Mouse (Mus musculus) yolk sac, embryonic 10.5 days (tissue): ENCODE data around the gene Mgat4e.
"Not testable (repeated sequence)": the region's sequence is repeated elsewhere in the genome, so short reads cannot be mapped to it uniquely, and the experiment has no call there.

Experiments
- DNase-seq: peaks from one replicate; pipeline ENCODE4 v3.0.0-alpha.2; 2017; ENCODE audit warnings: low spot score

Gene Mgat4e

DNA sequence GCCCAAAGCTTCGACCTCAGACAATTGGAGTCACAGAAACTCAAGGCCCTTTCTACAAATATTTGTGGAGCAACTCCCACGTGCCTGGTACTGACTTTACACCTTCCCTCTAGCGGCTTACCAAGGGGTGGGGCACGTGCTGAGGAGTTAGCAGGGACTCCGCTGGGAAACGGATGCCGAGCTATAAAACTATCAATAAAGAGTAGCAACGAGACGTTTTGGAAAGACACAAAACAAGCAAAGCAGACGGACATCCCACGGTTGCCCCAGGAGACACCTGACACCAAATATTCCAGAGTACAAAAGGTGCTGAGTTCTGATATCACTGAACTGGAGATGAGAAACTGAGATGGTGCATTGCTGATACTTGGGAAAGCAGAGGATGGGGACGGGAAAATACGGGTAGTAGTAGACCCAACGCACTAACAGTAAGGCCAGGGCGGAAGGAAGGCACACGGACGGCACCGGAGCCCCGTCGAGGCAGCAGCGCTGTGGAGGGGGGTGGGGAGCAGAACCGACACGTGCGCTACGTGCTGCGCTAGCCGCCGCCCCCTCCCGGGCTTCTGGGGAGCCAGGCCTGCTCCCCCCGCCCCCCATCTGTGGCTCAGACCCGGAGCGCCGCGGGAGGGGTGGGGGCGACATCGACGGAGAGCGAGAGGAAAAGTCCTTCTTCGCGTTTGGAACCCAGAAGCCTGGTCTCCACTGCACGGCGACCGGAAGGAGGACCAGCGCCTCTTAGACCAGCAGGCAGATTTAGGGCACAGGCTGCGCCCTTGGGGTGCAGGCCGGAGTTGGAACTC, 6.6 kb upstream of the Mgat4e start:
- peak; percentile 40 for DNase-seq

DNA sequence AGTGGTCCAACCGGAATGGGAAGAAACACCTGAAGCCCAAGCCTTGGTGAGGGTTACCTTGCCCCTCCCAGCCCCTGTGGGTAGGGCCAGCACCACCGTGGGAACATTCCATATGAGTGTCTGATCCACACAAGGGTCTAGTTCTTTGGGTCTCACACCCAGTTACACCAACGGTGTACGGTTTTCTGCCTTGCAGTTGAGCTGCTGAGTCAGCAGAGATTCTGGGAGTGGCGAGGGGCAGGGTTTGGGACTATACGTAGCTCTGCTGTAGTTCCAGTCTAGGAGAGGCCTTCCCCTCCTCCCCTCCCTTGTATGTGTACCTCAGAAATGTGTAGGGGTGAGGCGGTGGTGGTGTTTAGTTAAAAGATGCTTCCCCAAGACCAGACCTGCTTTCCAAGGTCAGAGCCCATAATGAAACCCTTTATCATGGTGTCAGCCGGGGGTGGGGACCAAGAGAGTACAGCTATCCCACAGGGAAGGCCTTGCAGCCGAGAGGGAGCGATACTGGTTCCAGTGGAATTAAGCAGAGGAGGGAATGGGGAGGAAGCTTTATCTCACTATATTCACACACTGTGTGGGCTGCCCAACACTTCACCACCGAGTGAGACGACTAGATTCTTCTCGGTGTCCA, 5.9 kb upstream of the Mgat4e start:
- no peak for DNase-seq

GRCm38 (mm10) chr1:134552396-134552795, 2.9 kb upstream of the Mgat4e start:
- DNase-seq: no peak

- DNase-seq: no peak
Measured at GRCm38 (mm10) chr1:134551869-134552268, 2.4 kb upstream of the Mgat4e start.

GRCm38 (mm10) chr1:134548231-134548630, 1.3 kb downstream of the Mgat4e start:
- DNase-seq: no peak

GRCm38 (mm10) chr1:134540610-134541009, 8.9 kb downstream of the Mgat4e start:
- no peak for DNase-seq

GRCm38 (mm10) chr1:134535513-134535912, 14.0 kb downstream of the Mgat4e start:
- DNase-seq: no peak

- DNase-seq: no peak
Measured at GRCm38 (mm10) chr1:134535054-134535453, 14.4 kb downstream of the Mgat4e start.

- DNase-seq: not testable (repeated sequence)
Measured at GRCm38 (mm10) chr1:134533710-134534109, 15.8 kb downstream of the Mgat4e start.

DNA sequence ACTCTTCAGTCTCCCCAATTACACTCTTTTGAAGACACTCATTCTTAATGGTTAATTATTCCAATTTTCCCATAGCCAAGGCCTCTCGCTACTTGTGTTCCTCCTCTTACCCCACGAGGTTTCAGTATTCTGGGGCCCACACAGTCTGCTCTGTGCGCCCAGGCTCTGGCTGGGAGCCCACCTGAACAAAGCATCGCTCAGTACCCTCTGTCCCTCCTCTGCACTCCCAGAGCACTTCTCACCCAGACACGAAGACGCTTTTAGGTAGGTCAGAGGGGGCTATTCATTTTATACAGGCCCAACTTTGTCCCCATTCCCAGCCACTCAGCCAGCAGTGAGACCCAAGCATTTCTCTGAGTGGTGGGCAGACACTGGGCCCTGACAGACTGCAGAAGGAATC, 18.9 kb downstream of the Mgat4e start:
- DNase-seq: no peak

DNA sequence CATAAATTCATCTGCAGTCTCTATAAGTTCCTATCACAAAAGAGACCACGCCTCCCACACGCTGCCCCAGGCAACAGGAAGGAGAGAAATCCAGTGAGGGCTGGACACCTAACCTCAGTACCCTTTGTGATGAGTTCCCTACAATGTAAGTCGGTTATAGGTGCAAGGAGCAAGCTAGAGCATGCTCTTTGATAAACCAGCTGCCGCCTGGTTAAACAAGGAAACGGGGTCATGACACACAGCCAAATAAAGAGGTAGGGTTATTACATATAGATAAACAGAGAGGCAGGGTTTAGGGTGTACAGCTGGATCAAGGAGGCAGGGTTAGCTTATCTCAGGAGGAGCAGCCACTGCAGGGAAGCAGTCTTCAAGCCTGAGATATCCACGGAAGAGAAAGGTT, 22.7 kb downstream of the Mgat4e start:
- DNase-seq: no peak

- DNase-seq: no peak
Measured at GRCm38 (mm10) chr1:134525015-134525414, 24.5 kb downstream of the Mgat4e start.

GRCm38 (mm10) chr1:134524424-134524823, 25.1 kb downstream of the Mgat4e start:
- no peak for DNase-seq

GRCm38 (mm10) chr1:134522325-134522724, 27.2 kb downstream of the Mgat4e start:
- DNase-seq: peak; percentile 14

DNA sequence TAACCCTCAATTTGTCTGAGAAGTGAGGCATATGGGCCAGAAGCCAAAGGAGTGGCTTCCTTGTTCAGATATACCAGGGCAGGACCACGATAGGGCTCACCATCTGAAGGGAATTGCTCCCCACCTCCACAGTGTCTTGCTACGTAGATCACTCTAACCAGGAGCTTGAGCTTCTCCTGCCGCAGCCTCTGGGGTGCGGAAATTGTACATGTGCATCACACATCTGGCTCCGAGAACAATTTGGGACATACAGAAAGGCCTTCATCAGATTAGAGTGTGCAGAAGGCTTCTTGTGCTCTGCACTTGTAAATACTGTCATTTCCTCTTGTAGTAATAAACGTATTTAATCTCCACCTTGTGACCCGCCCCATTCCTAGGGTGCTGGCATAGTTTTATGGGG, 28.3 kb downstream of the Mgat4e start:
- DNase-seq: no peak

DNA sequence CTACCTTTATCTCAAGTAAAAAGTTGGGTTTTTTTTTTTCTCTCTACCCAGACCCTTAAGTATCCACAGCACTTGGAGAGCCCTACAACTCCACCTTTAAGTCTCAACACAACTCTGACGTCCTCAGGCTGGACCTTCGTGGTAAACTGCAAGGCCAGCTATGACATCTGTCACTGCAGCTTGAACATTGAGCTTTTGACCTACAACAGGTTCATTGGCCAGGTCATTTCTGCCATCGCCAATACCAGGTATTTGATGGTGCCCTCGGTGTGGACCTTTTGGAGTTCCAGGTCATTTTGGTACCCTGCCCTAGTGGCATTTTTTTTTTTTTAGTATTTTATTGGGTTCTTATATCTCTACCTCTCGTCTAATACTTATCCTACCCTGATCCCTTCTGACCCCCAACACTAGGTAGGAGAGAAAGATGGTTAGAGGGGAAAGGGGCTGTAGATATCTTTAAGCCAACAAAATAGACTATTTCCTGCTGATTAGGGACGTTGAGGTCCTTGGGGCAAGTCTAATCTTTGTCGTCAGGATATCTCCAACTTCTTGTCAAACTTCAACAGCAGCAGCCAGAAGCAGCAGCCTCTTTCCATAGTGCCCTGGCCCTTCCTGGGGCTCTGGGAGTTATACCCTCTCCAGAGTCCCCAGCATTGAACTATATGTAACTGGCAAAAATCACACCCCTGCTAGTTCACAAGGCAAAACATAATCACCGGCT, 29.3 kb downstream of the Mgat4e start:
- DNase-seq: no peak

GRCm38 (mm10) chr1:134519201-134519600, 30.3 kb downstream of the Mgat4e start:
- not testable (repeated sequence) for DNase-seq

DNA sequence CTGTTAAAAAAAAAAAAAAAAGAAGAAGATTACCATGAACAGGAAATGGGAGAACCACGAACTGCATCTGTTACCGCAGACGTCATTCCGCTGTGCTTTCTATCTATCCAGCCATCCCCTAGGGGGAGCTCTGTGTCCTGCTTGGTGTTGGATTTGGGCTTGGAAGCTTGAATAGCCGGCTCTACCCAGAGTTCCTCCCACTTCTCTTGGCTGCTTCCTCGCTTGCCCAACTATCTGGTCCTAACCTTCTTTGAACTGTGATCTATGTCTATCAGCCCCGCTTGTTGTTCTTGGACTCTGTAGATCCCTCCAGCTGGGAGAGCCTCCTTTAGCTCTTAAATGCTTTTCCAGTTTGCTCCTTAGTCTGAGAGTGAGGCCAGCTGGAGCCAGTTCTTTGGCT, 30.8 kb downstream of the Mgat4e start:
- DNase-seq: peak; percentile 73

- not testable (repeated sequence) for DNase-seq
Measured at GRCm38 (mm10) chr1:134517841-134518240, 31.6 kb downstream of the Mgat4e start.

GRCm38 (mm10) chr1:134516491-134517198, 32.8 kb downstream of the Mgat4e start:
- DNase-seq: peak; percentile 59

- DNase-seq: no peak
Measured at GRCm38 (mm10) chr1:134515891-134516290, 33.6 kb downstream of the Mgat4e start.

DNA sequence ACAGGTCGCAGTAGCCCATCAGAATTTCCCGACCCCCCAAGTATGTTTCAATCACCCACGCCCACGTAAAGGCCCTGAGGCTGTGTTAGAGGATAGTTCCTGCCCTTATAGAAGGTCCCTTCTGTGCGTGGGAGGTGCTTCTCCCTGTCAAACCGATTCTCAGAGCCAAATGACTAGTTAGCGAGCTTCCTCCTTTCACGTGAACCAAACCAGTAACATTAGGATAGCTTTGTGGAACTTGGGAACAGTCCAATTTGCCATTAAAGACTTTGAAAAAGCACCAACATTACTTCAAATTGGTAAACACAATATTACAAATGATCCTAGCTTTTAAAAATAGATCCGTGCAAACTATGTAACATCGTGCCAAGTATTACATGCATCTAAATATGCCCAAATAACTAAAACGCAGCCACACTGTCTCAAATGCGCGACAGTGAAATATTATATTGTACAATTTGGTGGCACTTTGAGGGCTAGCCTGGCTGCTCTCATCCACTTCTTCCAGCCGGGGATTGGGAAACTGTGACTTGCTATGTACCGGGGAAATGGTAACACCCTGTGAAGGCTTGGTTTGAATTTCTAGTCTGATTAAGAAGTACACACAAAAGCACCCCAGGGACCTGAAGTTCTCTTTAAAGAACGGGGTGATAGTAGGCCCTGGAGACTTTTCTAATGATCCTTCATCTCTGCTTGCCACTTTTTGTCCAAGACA, 35.4 kb downstream of the Mgat4e start:
- DNase-seq: no peak
